Mouse (Mus musculus) heart, adult 8-10 months (tissue): ENCODE data around the gene Mat2a. TPM values are rescaled to one million over a fixed set of nuclear protein-coding genes. Genes with fewer than 3 reads are reported as not detected.

Experiments used
- DNase-seq: peaks from one replicate; pipeline ENCODE4 v3.0.0; 2022; ENCODE audit warnings: low spot score
- total RNA-seq, 4 experiments: library from RNA; stranded (reverse); gene quantifications; 2 replicates each; pipeline ENCODE4 v1.2.4; 2022

Mat2a gene
- total RNA-seq, 4 experiments from 2014 or later: 112 to 150 (median 119) TPM

- no peak for DNase-seq
Measured at GRCm38 (mm10) chr6:72415964-72416772, 23.2 kb downstream of the Mat2a start.

DNA sequence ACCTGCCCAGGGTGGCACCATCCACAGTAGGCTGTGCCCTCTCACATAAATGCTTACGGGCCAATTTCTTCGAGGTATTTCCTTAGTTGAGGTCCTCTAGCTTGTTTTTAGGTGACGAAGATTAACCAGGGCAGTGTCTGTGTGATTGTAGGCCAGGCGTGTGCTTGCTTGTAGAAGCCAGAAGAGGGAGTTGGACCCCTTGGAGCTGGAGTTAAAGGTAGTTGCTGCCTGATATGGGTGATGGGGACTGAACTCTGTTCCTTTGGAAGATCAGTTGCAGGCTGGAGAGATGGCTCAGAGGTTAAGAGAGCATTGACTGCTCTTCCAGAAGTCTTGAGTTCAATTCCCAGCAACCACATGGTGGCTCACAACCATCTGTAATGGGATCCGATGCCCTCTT is 24.2 kb downstream of the Mat2a start:
- DNase-seq: no peak

- peak; percentile 94 for DNase-seq
Measured at GRCm38 (mm10) chr6:72414076-72414756, 25.1 kb downstream of the Mat2a start, which contains the start of gene Ggcx. TSS of gene Ggcx (plus strand) at chr6:72414308.

GRCm38 (mm10) chr6:72410518-72410917 is 28.8 kb downstream of the Mat2a start:
- DNase-seq: no peak

GRCm38 (mm10) chr6:72410003-72410402 is 29.4 kb downstream of the Mat2a start:
- DNase-seq: no peak

DNA sequence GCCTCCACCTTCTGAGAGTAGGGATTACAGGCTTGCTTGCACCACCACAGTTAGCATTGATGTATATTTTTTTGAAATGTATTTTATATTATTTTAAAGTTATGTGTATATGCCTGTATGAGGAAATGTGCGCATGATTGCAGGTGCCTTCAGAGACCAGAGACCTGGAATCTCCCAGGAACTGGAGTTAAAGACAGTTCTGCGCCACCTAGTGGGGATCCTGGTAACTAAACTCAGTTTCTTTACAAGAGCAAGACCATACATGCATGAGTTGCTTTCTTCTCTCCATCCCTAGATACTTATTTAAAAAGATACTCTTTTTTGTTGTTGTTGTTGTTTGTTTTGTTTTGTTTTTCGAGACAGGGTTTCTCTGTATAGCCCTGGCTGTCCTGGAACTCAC is 29.8 kb downstream of the Mat2a start:
- DNase-seq: peak; percentile 67

DNA sequence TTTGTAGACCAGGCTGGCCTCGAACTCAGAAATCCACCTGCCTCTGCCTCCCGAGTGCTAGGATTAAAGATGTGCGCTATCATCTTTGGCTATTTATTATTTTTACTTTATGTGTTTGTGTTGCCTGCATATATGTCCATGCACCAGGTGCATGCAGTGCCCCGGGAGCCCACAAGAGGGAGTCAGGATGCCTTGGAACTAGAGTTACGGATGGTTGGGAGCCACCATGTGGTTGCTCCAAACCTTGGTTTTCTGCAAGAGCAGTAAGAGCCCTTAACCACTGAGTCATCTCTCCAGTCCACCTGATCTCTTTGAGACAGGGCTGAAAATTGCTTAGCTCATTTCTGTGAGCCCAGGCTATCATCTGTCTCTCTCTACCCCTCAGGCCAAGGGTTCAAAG is 32.2 kb downstream of the Mat2a start:
- DNase-seq: peak; percentile 73

DNA sequence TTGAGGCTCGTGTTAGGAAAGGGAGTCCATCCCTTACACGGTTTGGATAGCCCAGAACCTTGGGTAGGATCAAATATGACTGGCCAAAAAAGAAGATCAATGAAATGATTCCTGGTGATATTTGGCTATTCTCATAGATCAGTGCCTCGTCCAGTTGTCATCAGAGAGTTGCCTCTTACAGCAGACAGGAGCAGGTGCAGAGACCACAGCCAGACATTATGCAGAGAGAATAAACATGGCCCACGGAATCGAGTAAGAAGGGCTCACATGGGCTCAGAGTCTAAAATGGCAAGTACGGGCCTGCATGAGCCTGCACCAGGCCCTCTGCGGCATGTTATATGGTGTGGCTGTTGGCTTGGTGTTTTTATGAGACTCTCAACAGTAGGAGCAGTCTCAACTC is 34.0 kb downstream of the Mat2a start:
- DNase-seq: no peak

DNA sequence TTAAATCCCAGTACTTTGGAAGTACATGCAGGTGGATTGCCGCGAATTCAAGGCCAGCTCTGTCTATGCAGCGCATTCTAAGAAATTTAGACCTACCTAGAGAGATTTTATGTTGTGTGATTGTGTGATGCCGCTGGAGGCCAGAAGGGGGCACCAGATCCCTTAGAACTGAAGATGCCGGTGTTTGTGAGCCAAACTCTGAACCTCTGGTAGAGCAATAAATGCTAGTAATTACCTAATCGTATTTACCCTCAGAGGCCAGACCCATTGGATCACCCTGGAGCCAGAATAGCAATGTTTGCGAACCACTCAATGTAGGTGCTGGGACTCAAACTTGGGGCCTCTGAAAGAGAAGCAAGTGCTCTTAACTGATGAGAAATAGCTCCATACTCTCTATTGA is 37.5 kb downstream of the Mat2a start:
- peak; percentile 83 for DNase-seq

- no peak for DNase-seq
Measured at GRCm38 (mm10) chr6:72399967-72400366, 39.4 kb downstream of the Mat2a start.

DNA sequence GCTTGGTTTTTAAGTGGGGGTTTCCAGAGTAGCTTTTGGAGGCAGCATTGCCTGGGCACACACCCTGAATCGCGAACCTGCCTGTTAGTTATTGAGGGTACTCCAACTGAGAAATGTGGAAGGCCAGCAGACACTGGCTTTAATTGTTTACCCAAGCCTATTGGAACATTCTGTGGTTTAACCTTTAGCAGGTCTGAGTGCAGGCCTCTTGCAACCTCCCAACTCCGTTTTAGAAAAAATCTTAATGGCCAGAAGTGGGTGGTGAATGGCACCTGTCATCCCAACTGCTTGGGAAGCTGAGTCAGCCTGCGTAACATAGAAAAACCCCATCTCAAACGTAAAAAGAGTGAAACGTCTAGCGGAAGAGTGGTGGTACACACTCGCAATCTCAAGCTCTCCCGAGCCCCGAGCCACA is 42.5 kb downstream of the Mat2a start:
- no peak for DNase-seq

GRCm38 (mm10) chr6:72392341-72392740 is 47.0 kb downstream of the Mat2a start:
- no peak for DNase-seq

DNA sequence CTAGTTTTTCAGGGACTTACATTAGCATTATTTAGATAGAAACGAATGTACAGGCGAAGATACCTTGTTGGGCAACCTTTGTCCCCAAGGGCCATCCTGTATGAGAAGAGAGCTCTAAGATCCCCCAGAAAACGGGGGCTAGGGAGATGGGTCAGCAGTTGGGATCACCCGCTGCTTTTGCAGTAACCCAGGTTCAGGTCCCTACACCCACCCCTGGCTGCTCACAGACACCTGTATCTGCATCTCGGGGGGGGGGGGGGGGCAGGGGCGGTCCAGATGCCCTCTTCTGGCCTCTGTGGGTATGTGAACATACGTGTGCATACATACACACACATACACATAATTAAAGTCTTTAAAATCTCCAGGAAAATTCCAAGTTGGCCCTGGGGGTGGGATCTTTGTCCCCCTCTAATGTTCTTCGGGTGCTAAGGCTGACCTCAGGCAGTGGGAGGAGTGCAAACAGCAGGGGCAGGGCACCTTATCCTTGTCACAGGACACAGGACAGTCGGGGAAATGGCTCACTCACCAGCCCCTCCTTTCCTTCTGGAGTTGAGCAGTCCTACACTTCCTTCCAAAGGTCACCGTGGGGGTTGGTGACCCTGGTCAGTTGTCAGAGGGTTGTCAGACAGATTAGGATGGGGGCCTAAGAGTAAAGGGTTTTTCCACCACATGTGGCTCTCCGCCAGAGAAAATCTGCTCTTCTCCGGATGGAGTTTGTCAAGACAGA is 48.4 kb downstream of the Mat2a start:
- DNase-seq: peak; percentile 75

GRCm38 (mm10) chr6:72389941-72390771 is 49.2 kb downstream of the Mat2a start, which contains the start of gene Vamp8:
TSS of gene Vamp8 (minus strand) at chr6:72390703.
- DNase-seq: peak; percentile 89

DNA sequence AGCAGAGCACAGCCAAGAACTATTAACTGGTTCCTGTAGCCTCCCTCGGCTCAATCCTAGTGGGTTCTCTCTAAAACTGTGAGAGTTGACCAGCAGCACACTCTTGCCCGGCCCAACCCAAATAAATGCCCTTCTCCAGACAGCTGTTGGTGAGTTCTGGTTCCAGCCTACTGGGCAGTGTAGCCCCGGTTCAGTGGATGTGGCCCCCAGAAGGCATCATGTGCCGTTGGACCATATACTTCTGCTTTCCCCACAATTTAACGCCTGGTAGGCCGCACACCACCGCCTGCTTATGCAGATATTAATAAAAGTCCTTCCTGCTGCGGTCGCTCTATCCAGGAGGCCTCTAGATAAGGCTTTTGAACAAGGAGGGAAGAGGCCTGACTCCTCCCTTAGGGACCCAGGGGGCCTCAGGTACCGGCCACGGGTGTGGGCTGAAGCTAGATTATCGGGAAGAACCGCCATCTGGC is 49.9 kb downstream of the Mat2a start:
- DNase-seq: no peak

DNA sequence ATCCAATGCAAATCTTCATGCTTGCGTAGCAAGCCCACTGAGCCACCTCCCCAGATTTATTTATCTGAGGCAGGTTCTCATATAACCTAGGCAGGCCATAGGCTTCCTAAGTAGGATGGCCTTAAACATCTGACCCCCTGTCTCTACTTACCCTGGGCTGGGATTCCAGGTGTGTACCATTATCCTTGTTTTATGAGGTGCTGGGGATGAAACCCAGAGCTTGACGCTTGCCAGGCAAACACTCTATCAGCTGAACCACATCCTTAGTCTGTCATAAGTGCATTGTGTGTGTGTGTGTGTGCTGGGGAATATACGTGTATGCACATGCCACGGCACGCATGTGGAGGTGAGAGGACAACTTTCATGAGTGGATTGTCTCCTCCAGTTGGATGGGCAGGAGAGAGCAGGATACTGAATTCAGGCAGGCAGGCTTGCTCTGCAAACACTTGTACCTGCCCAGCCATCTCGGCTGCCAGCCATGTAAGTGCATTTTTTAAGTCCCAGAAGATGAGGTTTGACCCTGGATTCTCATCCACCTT is 50.5 kb downstream of the Mat2a start:
- DNase-seq: no peak

DNA sequence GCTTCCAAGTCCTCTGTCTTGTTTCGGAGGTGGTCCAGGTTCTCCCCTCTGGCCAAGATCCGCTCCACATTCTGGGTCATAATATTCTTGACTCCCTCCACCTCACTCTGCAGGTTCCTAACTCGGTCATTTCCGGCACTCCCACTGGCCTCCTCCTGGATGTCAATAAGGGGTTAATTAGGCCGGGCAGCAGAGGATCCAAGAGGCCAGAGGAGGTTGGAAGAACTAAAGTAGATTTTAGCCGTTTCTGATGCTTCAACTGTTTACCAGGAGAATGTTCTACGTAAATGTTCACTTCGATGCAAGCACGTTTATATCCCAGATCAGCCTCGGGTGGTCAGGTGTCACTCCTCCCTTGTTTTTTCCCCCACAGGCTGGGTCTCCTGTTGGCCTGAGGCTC is 51.1 kb downstream of the Mat2a start:
- DNase-seq: no peak

DNA sequence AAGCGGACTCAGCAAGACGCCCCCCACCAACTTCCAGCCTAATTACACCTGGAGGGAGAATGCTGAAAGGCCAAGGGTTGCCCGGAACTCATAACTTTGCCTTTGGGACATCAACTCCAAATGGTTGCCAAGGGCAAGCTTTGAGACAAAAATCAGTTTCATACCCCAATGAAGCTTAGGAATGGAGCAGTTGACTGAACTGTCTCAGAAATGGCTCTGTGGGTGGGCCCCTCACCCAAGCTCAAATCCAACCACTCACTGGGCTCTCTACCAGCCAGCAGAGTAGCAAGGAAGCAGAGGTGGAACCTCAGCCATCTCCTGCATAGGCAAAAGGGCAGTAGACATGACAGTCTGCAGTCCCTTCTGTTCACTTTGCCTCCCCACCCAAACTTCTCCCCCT is 51.5 kb downstream of the Mat2a start:
- DNase-seq: no peak

DNA sequence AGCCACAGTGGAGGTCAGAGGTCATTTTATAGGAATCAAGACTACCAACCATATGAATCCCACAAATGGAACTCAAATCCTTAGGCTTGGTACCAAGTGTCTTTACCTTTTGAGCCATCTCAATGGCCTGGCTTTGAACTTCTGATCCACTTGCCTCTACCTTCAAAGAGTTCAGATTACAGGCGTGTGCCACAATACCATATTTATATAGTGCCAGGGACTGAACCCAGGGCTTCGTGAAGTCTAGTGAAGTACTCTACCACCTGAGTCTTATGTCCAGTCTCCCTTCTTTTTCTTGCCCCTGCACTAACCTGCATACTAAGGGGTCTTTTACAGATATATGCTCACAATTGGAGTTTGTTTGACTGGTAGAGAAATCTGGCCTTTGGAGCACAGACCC is 52.8 kb downstream of the Mat2a start:
- DNase-seq: no peak

DNA sequence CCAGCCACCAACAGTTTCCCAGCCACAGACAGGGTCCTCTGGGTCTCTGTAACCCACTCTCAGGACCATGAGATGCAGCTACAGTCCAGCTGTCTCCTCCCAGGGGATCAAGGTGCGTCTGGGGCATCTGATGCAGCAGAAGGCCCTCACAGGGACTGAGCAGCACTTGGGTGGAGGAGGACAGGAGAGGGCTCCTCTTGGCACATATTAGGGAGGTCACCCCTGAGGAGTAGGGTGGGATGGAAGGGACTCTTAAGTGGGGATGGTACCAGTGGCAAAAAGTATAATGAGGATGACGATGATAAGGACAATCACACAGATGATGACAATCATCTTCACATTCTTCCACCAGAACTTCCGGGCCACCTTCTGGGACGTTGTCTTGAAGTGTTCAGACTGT is 54.1 kb downstream of the Mat2a start:
- DNase-seq: no peak

GRCm38 (mm10) chr6:72383952-72384351 is 55.4 kb downstream of the Mat2a start:
- DNase-seq: no peak
